Comparison of ENCODE assay signal across 8 mouse cellular contexts in the genomic region with DNA sequence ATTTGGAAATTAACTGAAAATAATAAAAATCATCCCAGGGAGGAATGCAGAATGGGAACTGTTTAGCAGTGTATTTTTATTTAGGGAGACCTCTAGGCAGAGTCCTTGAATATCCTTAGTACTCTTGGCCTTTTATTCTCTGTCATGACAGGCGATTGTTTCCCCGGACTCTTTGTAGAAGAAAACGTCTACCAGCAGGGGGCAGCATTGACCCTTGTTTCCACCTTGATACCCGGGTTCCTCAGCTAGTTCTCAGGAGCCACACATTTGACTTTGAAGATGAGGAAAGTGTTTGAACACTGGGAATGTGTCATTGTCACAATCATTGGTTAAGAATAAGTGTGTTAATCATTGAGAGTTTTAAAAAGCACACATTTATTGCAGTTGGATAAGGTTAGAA.
DNase-seq lines count a peak whose midpoint lies in the region; ATAC-seq lines count a peak whose summit lies in the region.

No protein-coding gene starts in this region.

- H3K9ac ChIP-seq in embryonic facial prominence, embryonic 14.5 days (ENCODE audit: low read depth, low read length) = no peak overlapping the region

- H3K27me3 ChIP-seq in embryonic facial prominence, embryonic 14.5 days (replicated peaks; ENCODE audit: control insufficient read depth, insufficient read depth, low read length) = no peaks in the 10 kb centered on the region

- H3K27ac ChIP-seq in embryonic facial prominence, embryonic 14.5 days (replicated peaks; ENCODE audit: low read depth, low read length) = no peak overlapping the region

- WGBS in embryonic facial prominence, embryonic 14.5 days = 7% methylated on average over 4 of the region's 4 CpGs

- peak; percentile 77 to 87 for DNase-seq in adrenal gland, postnatal 36 days
- peak; percentile 91 for DNase-seq in embryonic facial prominence, embryonic 14.5 days (ENCODE audit: low spot score)
- peak; percentile 69 to 85 for DNase-seq in heart, postnatal 10 days
- peak; percentile 81 to 94 for DNase-seq in kidney, postnatal 25 days
- peak; percentile 52 to 70 for DNase-seq in lung, adult 18-20 months
- peak; percentile 95 for DNase-seq in retina, embryonic 14.5 days (ENCODE audit: low spot score)
- peak; percentile 89 for DNase-seq in thymus, postnatal 4 days

- ATAC-seq in CD4-positive, CD25-positive, alpha-beta regulatory T cell, adult 4 months = peak; percentile 66
- no peak for ATAC-seq in embryonic facial prominence, embryonic 14.5 days (ENCODE audit: low read depth)

- H3K4me3 ChIP-seq in embryonic facial prominence, embryonic 14.5 days (ENCODE audit: low read depth, low read length) = no peak overlapping the region

- H3K36me3 ChIP-seq in embryonic facial prominence, embryonic 14.5 days (ENCODE audit: control insufficient read depth, insufficient read depth, low read length) = no peaks in the 10 kb centered on the region

- no peaks in the 10 kb centered on the region for H3K9me3 ChIP-seq in embryonic facial prominence, embryonic 14.5 days (ENCODE audit: control insufficient read depth, low read length)

- H3K4me2 ChIP-seq in embryonic facial prominence, embryonic 14.5 days (ENCODE audit: low read depth, low read length) = no peak overlapping the region

- intact Hi-C loops in heart, postnatal 10 days (cut with DNase I) = loop anchor here (5.0 to 10.0 kb wide), 3 partner anchors 309 to 1819 kb away; no protein-coding TSS in a partner anchor

- no peaks in the 10 kb centered on the region for H3K4me1 ChIP-seq in embryonic facial prominence, embryonic 14.5 days (ENCODE audit: control insufficient read depth, insufficient read depth, low read length)
